Mouse (Mus musculus) heart, postnatal 36 days (tissue): ENCODE measurements around the gene Eppin. TPM values are rescaled to one million over a fixed set of nuclear protein-coding genes. Genes with fewer than 3 reads are reported as not detected.

ENCODE experiments used
- DNase-seq, 2 experiments: peaks; one replicate each; pipeline ENCODE4 v3.0.0; 2021 to 2022
- intact Hi-C: fragments of 180-260 bp; cut with DNase I; formaldehyde crosslinking; loops from one replicate; pipeline ENCODE4 v1.15.1; 2025
- total RNA-seq, 2 experiments: library from RNA; stranded (reverse); gene quantifications; 2 replicates each; pipeline ENCODE4 v1.2.3; 2021

Eppin gene
- total RNA-seq, 2 experiments from 2014 or later = not detected

GRCm38 (mm10) chr2:164562391-164563188, 30.8 kb downstream of the Eppin start, which contains the start of gene Wfdc2:
Gene Wfdc2, plus strand, starts transcription at chr2:164562413.
- DNase-seq = no peak
- intact Hi-C loops = loop anchor here (1.0 kb wide), 1 partner anchor 31 kb away; no protein-coding TSS in a partner anchor

- no peak for DNase-seq
- intact Hi-C loops = no loop called here
Measured at GRCm38 (mm10) chr2:164560106-164560505, 33.3 kb downstream of the Eppin start.

GRCm38 (mm10) chr2:164558991-164559645, 34.3 kb downstream of the Eppin start:
- intact Hi-C loops = no loop called here
- no peak for DNase-seq

GRCm38 (mm10) chr2:164558426-164558825, 35.0 kb downstream of the Eppin start:
- intact Hi-C loops = no loop called here
- no peak for DNase-seq

- intact Hi-C loops = no loop called here
- no peak for DNase-seq
Measured at GRCm38 (mm10) chr2:164551502-164551901, 41.9 kb downstream of the Eppin start.

- intact Hi-C loops = no loop called here
- DNase-seq = no peak
Measured at GRCm38 (mm10) chr2:164550895-164551269, 42.5 kb downstream of the Eppin start.

- intact Hi-C loops = no loop called here
- no peak for DNase-seq
Measured at GRCm38 (mm10) chr2:164549963-164550894, 43.2 kb downstream of the Eppin start.

- intact Hi-C loops = no loop called here
- no peak for DNase-seq
Measured at GRCm38 (mm10) chr2:164549338-164549737, 44.1 kb downstream of the Eppin start.

GRCm38 (mm10) chr2:164544454-164545097, 48.8 kb downstream of the Eppin start:
- no peak for DNase-seq
- intact Hi-C loops = no loop called here

GRCm38 (mm10) chr2:164543745-164544144, 49.6 kb downstream of the Eppin start:
- DNase-seq = no peak
- intact Hi-C loops = no loop called here

- no peak for DNase-seq
- intact Hi-C loops = no loop called here
Measured at GRCm38 (mm10) chr2:164542598-164542997, 50.8 kb downstream of the Eppin start.

- DNase-seq = no peak
- intact Hi-C loops = no loop called here
Measured at GRCm38 (mm10) chr2:164542132-164542531, 51.3 kb downstream of the Eppin start.

- peak in 1 of 2 experiments; percentile 20 for DNase-seq
- intact Hi-C loops = no loop called here
Measured at GRCm38 (mm10) chr2:164540652-164541427, 52.6 kb downstream of the Eppin start.

Other genes with a start within 250 kb of the Eppin start
- 10 to 100 TPM in 1 of 2 experiments, 1 to 10 TPM in 1; 8.0 to 11.0 TPM for gene Slpi, start 204.5 kb downstream of the Eppin start, total RNA-seq
- not detected for gene Rbpjl, start 190.5 kb downstream of the Eppin start, total RNA-seq
- under 1 TPM; 0.51 to 0.75 TPM for gene Matn4, start 188.4 kb downstream of the Eppin start, total RNA-seq
- 10 to 100 TPM; 20.6 to 20.7 TPM for gene Sdc4, start 149.7 kb downstream of the Eppin start, total RNA-seq
- gene Sys1, start 136.6 kb downstream of the Eppin start, total RNA-seq = 10 to 100 TPM; 23.0 to 24.6 TPM
- 1 to 10 TPM; 7.6 to 7.7 TPM for gene Gm20458, start 132.6 kb downstream of the Eppin start, total RNA-seq
- gene Trp53tg5, start 119.9 kb downstream of the Eppin start, total RNA-seq = not detected
- 10 to 100 TPM; 14.3 to 15.8 TPM for gene Dbndd2, start 107.5 kb downstream of the Eppin start, total RNA-seq
- gene Pigt, start 96.1 kb downstream of the Eppin start, total RNA-seq = 10 to 100 TPM; 34.2 to 35.6 TPM
- 1 to 10 TPM; 1.0 to 1.2 TPM for gene Wfdc2, start 31.2 kb downstream of the Eppin start, total RNA-seq
- not detected for gene Spint3, start 20.1 kb downstream of the Eppin start, total RNA-seq
- gene Wfdc6a, start 8.1 kb downstream of the Eppin start, total RNA-seq = under 1 TPM in 1 of 2 experiments, not detected in 1; 0.53 TPM
- not detected for gene Wfdc6b, start 19.9 kb upstream of the Eppin start, total RNA-seq
- not detected for gene Wfdc8, start 20.0 kb upstream of the Eppin start, total RNA-seq
- not detected for gene Wfdc16, start 45.2 kb upstream of the Eppin start, total RNA-seq
- not detected for gene Wfdc10, start 62.5 kb upstream of the Eppin start, total RNA-seq
- not detected for gene Wfdc9, start 63.0 kb upstream of the Eppin start, total RNA-seq
- not detected for gene Wfdc11, start 80.5 kb upstream of the Eppin start, total RNA-seq
- gene Wfdc13, start 91.5 kb upstream of the Eppin start, total RNA-seq = not detected
- not detected for gene Spint4, start 104.9 kb upstream of the Eppin start, total RNA-seq
- gene Spint5, start 121.7 kb upstream of the Eppin start, total RNA-seq = not detected
- not detected for gene Wfdc3, start 152.3 kb upstream of the Eppin start, total RNA-seq
- gene Dnttip1, start 152.4 kb upstream of the Eppin start, total RNA-seq = 10 to 100 TPM; 22.8 to 29.3 TPM
- gene Ube2c, start 176.3 kb upstream of the Eppin start, total RNA-seq = 1 to 10 TPM; 2.5 to 3.1 TPM
- gene Tnnc2, start 186.4 kb upstream of the Eppin start, total RNA-seq = not detected
- gene Snx21, start 192.2 kb upstream of the Eppin start, total RNA-seq = 10 to 100 TPM; 23.4 to 29.0 TPM
- gene Acot8, start 211.3 kb upstream of the Eppin start, total RNA-seq = 10 to 100 TPM; 10.4 to 13.0 TPM
- gene Zswim3, start 211.5 kb upstream of the Eppin start, total RNA-seq = 1 to 10 TPM; 2.5 to 2.7 TPM
- 1 to 10 TPM; 4.2 to 4.5 TPM for gene Zswim1, start 229.1 kb upstream of the Eppin start, total RNA-seq
- gene Spata25, start 234.9 kb upstream of the Eppin start, total RNA-seq = under 1 TPM; 0.46 to 0.78 TPM
- gene Ctsa, start 239.3 kb upstream of the Eppin start, total RNA-seq = 100 to 1,000 TPM; 103 to 106 TPM
- 10 to 100 TPM; 46.2 to 51.4 TPM for gene Neurl2, start 239.9 kb upstream of the Eppin start, total RNA-seq